Comparison of ENCODE assay signal across 10 mouse cellular contexts in genomic region chr16:21289528-21289927, GRCm38 (mm10).
DNase-seq lines count a peak whose midpoint lies in the region; ATAC-seq and TF ChIP-seq lines count a peak whose summit lies in the region.
"Had no signal": no experiment of that assay in that cellular context is flagged by ENCODE, and none has a peak within 500 bp of the region (broad histone marks: within the 10 kb centered on the region; RNA-seq: fewer than 3 reads in every experiment).

No protein-coding gene starts in this region.

- H3K36me3 ChIP-seq in kidney, adult 2 months (ENCODE audit: control insufficient read depth, insufficient read depth, low read length): no peaks in the 10 kb centered on the region
- H3K36me3 ChIP-seq in kidney, embryonic 16.5 days (ENCODE audit: insufficient read depth, low read length): no peaks in the 10 kb centered on the region
- H3K36me3 ChIP-seq in midbrain, embryonic 13.5 days: no peaks in the 10 kb centered on the region
- H3K36me3 ChIP-seq: heart, embryonic 13.5 days; midbrain, embryonic 12.5 days had no signal

- peak; percentile 25 for DNase-seq in kidney, adult 2 months
- peak; percentile 57 for DNase-seq in layer of hippocampus, adult 9-10 months (ENCODE audit: low spot score)
- DNase-seq in lung, postnatal 36 days: peak; percentile 89
- DNase-seq in cerebellum, adult 2 months: no peak
- DNase-seq in adrenal gland, postnatal 4 days (ENCODE audit: low spot score in 2 of 2): no peak

- no peak overlapping the region for H3K4me2 ChIP-seq in kidney, embryonic 16.5 days (replicated peaks; ENCODE audit: low read depth, low read length)
- H3K4me2 ChIP-seq in midbrain, embryonic 13.5 days (replicated peaks): no peak overlapping the region
- H3K4me2 ChIP-seq: heart, embryonic 13.5 days; midbrain, embryonic 12.5 days had no signal

- H3K4me1 ChIP-seq in kidney, adult 2 months (ENCODE audit: control insufficient read depth, insufficient read depth, low read length): no peaks in the 10 kb centered on the region
- H3K4me1 ChIP-seq in kidney, embryonic 16.5 days (ENCODE audit: insufficient read depth, low read length): peaks cover 28% of the 10 kb centered on the region
- no peaks in the 10 kb centered on the region for H3K4me1 ChIP-seq in cerebellum, adult 2 months (ENCODE audit: control insufficient read depth, insufficient read depth, low read length)
- H3K4me1 ChIP-seq in midbrain, embryonic 13.5 days (replicated peaks): peaks cover 7% of the 10 kb centered on the region

- no peak for ATAC-seq in kidney, embryonic 16.5 days (ENCODE audit: low FRiP score, low TSS enrichment)
- peak; percentile 91 for ATAC-seq in common myeloid progenitor, adult 5-6 weeks (replicated peaks; ENCODE audit: low read depth, poor library complexity, severe bottlenecking)
- no peak for ATAC-seq in midbrain, embryonic 13.5 days

- 66% methylated on average over 7 of the region's 7 CpGs for WGBS in kidney, adult 2 months
- 66% methylated on average over 7 of the region's 7 CpGs for WGBS in kidney, embryonic 16.5 days
- WGBS in cerebellum, adult 2 months: 38% methylated on average over 7 of the region's 7 CpGs
- WGBS in midbrain, embryonic 13.5 days: 89% methylated on average over 7 of the region's 7 CpGs

- no peak for TF ChIP-seq CTCF in kidney, adult 2 months (conservative IDR thresholded peaks at IDR 0.05; ENCODE audit: insufficient read depth, insufficient read length, low read depth, low read length)
- TF ChIP-seq CTCF in cerebellum, adult 2 months (IDR thresholded peaks at IDR 0.05; ENCODE audit: borderline replicate concordance, insufficient read depth, low read depth, low read length): no peak

- H3K27ac ChIP-seq in kidney, adult 2 months (ENCODE audit: insufficient read depth, low read depth, low read length): no peak overlapping the region
- H3K27ac ChIP-seq in kidney, embryonic 16.5 days (ENCODE audit: low read length): no peak overlapping the region
- H3K27ac ChIP-seq in cerebellum, adult 2 months (ENCODE audit: insufficient read depth, low read length): no peak overlapping the region
- no peak overlapping the region for H3K27ac ChIP-seq in midbrain, embryonic 13.5 days
- H3K27ac ChIP-seq: heart, embryonic 13.5 days; midbrain, embryonic 12.5 days had no signal

- H3K4me3 ChIP-seq in kidney, adult 2 months (ENCODE audit: insufficient read depth, low read depth, low read length): no peak overlapping the region
- no peak overlapping the region for H3K4me3 ChIP-seq in kidney, embryonic 16.5 days (ENCODE audit: low read length)
- no peak overlapping the region for H3K4me3 ChIP-seq in cerebellum, adult 2 months (replicated peaks; ENCODE audit: insufficient read depth, low read depth, low read length)
- H3K4me3 ChIP-seq in midbrain, embryonic 13.5 days (replicated peaks): no peak overlapping the region
- H3K4me3 ChIP-seq: heart, embryonic 13.5 days; midbrain, embryonic 12.5 days had no signal

- TF ChIP-seq POLR2A in kidney, adult 2 months (IDR thresholded peaks at IDR 0.05; ENCODE audit: low read depth, low read length): no peak
- TF ChIP-seq POLR2A in cerebellum, adult 2 months (IDR thresholded peaks at IDR 0.05; ENCODE audit: borderline replicate concordance, insufficient read depth, low read length): no peak

- H3K9me3 ChIP-seq in kidney, embryonic 16.5 days (ENCODE audit: low read length): no peaks in the 10 kb centered on the region
- H3K9me3 ChIP-seq in midbrain, embryonic 13.5 days: no peaks in the 10 kb centered on the region
- H3K9me3 ChIP-seq: midbrain, embryonic 12.5 days had no signal

- no peak overlapping the region for H3K9ac ChIP-seq in kidney, embryonic 16.5 days (replicated peaks; ENCODE audit: low read length)
- no peak overlapping the region for H3K9ac ChIP-seq in midbrain, embryonic 13.5 days (replicated peaks)
- H3K9ac ChIP-seq: heart, embryonic 13.5 days; midbrain, embryonic 12.5 days had no signal

- H3K27me3 ChIP-seq in kidney, adult 2 months (replicated peaks; ENCODE audit: control insufficient read depth, insufficient read depth, low read length): no peaks in the 10 kb centered on the region
- H3K27me3 ChIP-seq in kidney, embryonic 16.5 days (ENCODE audit: insufficient read depth, low read length): no peaks in the 10 kb centered on the region; the same call in 1 of the 2 replicates
- H3K27me3 ChIP-seq in cerebellum, adult 2 months (ENCODE audit: control insufficient read depth, insufficient read depth, low read length): no peaks in the 10 kb centered on the region
- H3K27me3 ChIP-seq in midbrain, embryonic 13.5 days: peaks cover 5% of the 10 kb centered on the region; the same call in 1 of the 2 replicates

Comparison
In these comparisons a context has a peak if more than half of its experiments do, and no peak if none do; other contexts are left out.
1. DNase-seq: peak in kidney, adult 2 months (single experiment), layer of hippocampus, adult 9-10 months (single experiment) and lung, postnatal 36 days (single experiment); none in cerebellum, adult 2 months (0 of 2) and adrenal gland, postnatal 4 days (0 of 2).